Mouse (Mus musculus): ENCODE measurements at regions not wholly inside any gene's neighbourhood (a gene's known extent, or its start where the extent isn't known, plus 50 kb on each side); places are given as distances from the start of the nearest gene placed in this dataset.

DNA sequence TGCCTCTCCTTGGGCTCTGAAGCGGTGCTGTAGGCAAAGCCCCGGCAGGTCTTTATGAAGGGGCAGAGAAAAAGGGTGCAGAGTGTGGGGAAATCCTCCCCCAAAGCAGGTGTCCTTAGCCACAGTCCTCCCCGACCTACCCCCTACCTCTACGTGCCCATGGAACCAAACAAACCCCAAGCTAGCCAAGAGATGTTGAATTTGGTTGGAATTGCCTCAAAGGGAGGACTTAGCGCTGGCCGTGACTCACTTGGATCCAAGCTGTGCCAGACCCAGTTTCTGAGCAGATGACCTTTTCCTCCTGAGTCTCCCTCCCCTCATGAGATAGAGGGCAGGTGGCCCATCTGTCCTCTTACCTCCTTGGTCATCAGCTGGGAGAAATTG is 74.9 kb downstream of the E030025P04Rik start:
- WGBS = 53% methylated on average over 6 of the region's 6 CpGs
- DNase-seq (ENCODE audit: low spot score) (no peak), ATAC-seq (replicated peaks; ENCODE audit: low FRiP score, low TSS enrichment, low read depth) (no peak)
- no peak overlapping the region for H3K27ac ChIP-seq (ENCODE audit: low read depth)
- H3K4me3 ChIP-seq (ENCODE audit: low read depth, low read length) = no peak overlapping the region
- peaks cover 13% of the 10 kb centered on the region for H3K4me1 ChIP-seq (replicated peaks; ENCODE audit: control insufficient read depth, insufficient read depth, low read length)
- no peaks in the 10 kb centered on the region for H3K9me3 ChIP-seq (ENCODE audit: control insufficient read depth, low read length)
- no peaks in the 10 kb centered on the region for H3K27me3 ChIP-seq (replicated peaks; ENCODE audit: control insufficient read depth, insufficient read depth, low read length)
- no peaks in the 10 kb centered on the region for H3K36me3 ChIP-seq (ENCODE audit: control insufficient read depth, insufficient read depth, low read length)
- no peak overlapping the region for H3K9ac ChIP-seq (ENCODE audit: low read length)
- no peak overlapping the region for H3K4me2 ChIP-seq (ENCODE audit: low read length)

DNA sequence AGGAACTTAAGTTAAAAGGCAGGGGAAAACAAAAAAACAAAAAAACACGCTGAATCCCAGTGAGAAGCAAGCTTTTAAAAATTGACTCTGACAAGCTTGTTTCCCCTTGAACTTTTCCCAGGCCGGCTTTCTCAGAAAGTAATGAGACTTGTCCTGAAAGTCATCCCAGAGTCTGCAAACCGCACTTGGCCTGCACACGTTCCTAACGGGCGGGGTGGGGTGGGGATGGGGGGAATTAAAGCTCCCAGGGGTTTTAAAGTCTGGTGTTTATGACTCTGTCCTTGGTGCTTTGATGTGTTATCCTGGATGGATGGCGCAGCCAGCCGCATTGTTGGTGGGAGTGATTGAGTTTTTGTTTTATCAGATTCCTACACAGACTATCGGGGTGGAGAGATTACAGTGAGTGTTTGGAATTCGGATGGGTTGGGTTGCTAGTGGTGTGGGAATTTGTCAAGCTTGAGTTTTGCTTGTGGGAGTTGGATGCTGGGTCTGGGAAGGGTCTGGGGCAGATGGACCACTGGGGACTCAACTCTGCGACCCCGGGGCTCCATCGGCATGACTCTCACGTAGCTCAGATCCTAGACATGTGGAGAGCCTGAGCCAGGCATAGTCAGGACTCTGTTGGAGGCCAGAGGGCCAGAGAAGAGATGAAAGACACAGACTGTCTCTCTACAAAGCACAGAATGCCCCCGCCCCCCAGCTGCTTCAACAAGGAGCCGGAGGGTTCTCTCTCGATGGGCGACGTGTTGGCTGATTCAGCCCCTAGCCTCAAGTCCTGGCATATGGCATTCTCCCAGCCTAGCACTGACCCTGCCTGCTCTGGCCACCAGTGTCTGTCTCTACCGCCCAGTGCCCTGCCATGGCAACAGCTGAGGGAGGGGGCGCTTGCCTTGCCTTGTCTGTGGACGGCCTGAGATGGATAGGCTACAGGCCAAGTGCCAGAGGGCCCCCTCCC is 75.5 kb downstream of the E030025P04Rik start:
- DNase-seq (ENCODE audit: low spot score) (no peak), ATAC-seq (replicated peaks; ENCODE audit: low FRiP score, low TSS enrichment, low read depth) (peak; percentile 68)
- Histone ChIP-seq H3K27ac (ENCODE audit: low read depth) (no peak overlapping the region), H3K9me3 (ENCODE audit: control insufficient read depth, low read length) (no peaks in the 10 kb centered on the region), H3K4me2 (ENCODE audit: low read length) (0 out of 2 replicates have a peak overlapping the region, but pooled peaks have one; percentile 9), H3K9ac (ENCODE audit: low read length) (no peak overlapping the region), H3K4me3 (ENCODE audit: low read depth, low read length) (no peak overlapping the region), H3K36me3 (ENCODE audit: control insufficient read depth, insufficient read depth, low read length) (no peaks in the 10 kb centered on the region), H3K27me3 (replicated peaks; ENCODE audit: control insufficient read depth, insufficient read depth, low read length) (no peaks in the 10 kb centered on the region), H3K4me1 (replicated peaks; ENCODE audit: control insufficient read depth, insufficient read depth, low read length) (peaks cover 13% of the 10 kb centered on the region)
- WGBS = 19% methylated on average over 22 of the region's 22 CpGs

DNA sequence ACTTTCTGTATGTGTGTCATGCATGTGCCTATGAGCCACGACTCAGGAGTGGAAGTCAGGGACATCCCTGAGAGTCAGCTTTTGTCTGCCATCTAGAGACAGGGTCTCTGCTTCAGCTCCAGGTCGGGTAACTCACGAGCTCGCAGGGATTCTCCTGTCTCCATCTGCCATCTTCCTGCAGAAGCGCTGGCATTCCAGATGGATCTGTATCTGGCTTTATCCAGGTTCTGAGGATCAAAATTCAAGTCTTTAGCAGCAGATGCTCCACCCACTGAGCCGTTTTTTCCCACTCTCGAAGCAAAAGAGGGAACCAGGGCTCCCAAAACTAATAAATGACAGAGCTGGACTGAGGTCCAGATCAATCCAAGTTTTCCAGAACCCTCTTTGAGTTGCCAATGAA is 76.4 kb downstream of the E030025P04Rik start:
- no peak overlapping the region for H3K9ac ChIP-seq (ENCODE audit: low read length)
- H3K27ac ChIP-seq (ENCODE audit: low read depth) = no peak overlapping the region
- no peak overlapping the region for H3K4me2 ChIP-seq (ENCODE audit: low read length)
- H3K36me3 ChIP-seq (ENCODE audit: control insufficient read depth, insufficient read depth, low read length) = no peaks in the 10 kb centered on the region
- H3K4me3 ChIP-seq (ENCODE audit: low read depth, low read length) = no peak overlapping the region
- ATAC-seq (replicated peaks; ENCODE audit: low FRiP score, low TSS enrichment, low read depth) = no peak
- no peaks in the 10 kb centered on the region for H3K9me3 ChIP-seq (ENCODE audit: control insufficient read depth, low read length)
- 55% methylated on average over 7 of the region's 7 CpGs for WGBS
- DNase-seq (ENCODE audit: low spot score) = no peak
- H3K4me1 ChIP-seq (replicated peaks; ENCODE audit: control insufficient read depth, insufficient read depth, low read length) = peaks cover 13% of the 10 kb centered on the region
- no peaks in the 10 kb centered on the region for H3K27me3 ChIP-seq (replicated peaks; ENCODE audit: control insufficient read depth, insufficient read depth, low read length)

DNA sequence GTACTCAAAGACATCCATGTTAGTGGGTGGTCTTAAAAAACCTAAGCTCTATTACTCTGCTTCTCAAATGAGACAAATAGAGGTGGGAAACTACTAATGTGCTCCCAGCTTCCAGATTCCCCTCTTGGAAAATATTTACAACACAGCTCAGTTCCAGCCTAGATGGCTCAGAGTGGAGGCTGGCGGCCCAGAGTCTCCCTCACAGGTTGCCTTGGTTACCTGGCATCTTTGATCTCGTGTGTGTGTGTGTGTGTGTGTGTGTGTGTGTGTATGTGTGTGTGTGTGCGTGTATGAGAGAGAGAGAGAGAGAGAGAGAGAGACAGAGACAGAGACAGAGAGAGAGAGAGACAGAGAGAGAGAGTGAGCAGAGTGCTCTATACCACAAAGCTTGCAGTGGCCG is 82.2 kb downstream of the E030025P04Rik start:
- H3K27me3 ChIP-seq (replicated peaks; ENCODE audit: control insufficient read depth, insufficient read depth, low read length) = no peaks in the 10 kb centered on the region
- H3K9ac ChIP-seq (ENCODE audit: low read length) = no peak overlapping the region
- H3K36me3 ChIP-seq (ENCODE audit: control insufficient read depth, insufficient read depth, low read length) = no peaks in the 10 kb centered on the region
- no peak overlapping the region for H3K4me3 ChIP-seq (ENCODE audit: low read depth, low read length)
- DNase-seq (ENCODE audit: low spot score) (no peak), ATAC-seq (replicated peaks; ENCODE audit: low FRiP score, low TSS enrichment, low read depth) (no peak)
- H3K4me2 ChIP-seq (ENCODE audit: low read length) = no peak overlapping the region
- 0 out of 2 replicates have a peak, but pooled peaks cover 1% of the 10 kb centered on the region for H3K9me3 ChIP-seq (ENCODE audit: control insufficient read depth, low read length)
- WGBS = 55% methylated on average over 4 of the region's 4 CpGs
- H3K4me1 ChIP-seq (replicated peaks; ENCODE audit: control insufficient read depth, insufficient read depth, low read length) = no peaks in the 10 kb centered on the region
- no peak overlapping the region for H3K27ac ChIP-seq (ENCODE audit: low read depth)

DNA sequence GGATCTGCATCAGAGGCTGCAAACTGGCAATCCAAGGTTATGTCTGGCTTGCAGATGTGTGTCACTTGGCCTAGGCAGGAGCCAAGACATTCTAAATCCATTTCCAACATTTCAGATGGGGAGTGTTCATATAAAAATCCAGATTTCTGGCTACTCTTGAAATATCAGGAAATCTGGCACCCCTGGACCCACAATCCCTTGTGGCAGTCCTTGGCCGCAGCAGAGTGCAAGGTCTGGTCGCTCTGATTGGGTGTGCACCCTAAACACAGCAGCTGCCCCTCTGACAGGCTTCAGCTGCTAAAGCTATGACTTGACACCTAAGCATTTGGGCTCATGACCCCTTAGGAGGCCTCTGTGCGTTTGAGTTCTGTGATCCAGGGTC is 83.7 kb downstream of the E030025P04Rik start:
- H3K27me3 ChIP-seq (replicated peaks; ENCODE audit: control insufficient read depth, insufficient read depth, low read length) = no peaks in the 10 kb centered on the region
- no peak overlapping the region for H3K4me2 ChIP-seq (ENCODE audit: low read length)
- no peaks in the 10 kb centered on the region for H3K4me1 ChIP-seq (replicated peaks; ENCODE audit: control insufficient read depth, insufficient read depth, low read length)
- H3K9me3 ChIP-seq (ENCODE audit: control insufficient read depth, low read length) = 0 out of 2 replicates have a peak, but pooled peaks cover 4% of the 10 kb centered on the region
- DNase-seq (ENCODE audit: low spot score) = no peak
- no peak overlapping the region for H3K27ac ChIP-seq (ENCODE audit: low read depth)
- no peaks in the 10 kb centered on the region for H3K36me3 ChIP-seq (ENCODE audit: control insufficient read depth, insufficient read depth, low read length)
- H3K9ac ChIP-seq (ENCODE audit: low read length) = no peak overlapping the region
- no peak for ATAC-seq (replicated peaks; ENCODE audit: low FRiP score, low TSS enrichment, low read depth)
- no peak overlapping the region for H3K4me3 ChIP-seq (ENCODE audit: low read depth, low read length)
- 71% methylated on average over 3 of the region's 3 CpGs for WGBS

DNA sequence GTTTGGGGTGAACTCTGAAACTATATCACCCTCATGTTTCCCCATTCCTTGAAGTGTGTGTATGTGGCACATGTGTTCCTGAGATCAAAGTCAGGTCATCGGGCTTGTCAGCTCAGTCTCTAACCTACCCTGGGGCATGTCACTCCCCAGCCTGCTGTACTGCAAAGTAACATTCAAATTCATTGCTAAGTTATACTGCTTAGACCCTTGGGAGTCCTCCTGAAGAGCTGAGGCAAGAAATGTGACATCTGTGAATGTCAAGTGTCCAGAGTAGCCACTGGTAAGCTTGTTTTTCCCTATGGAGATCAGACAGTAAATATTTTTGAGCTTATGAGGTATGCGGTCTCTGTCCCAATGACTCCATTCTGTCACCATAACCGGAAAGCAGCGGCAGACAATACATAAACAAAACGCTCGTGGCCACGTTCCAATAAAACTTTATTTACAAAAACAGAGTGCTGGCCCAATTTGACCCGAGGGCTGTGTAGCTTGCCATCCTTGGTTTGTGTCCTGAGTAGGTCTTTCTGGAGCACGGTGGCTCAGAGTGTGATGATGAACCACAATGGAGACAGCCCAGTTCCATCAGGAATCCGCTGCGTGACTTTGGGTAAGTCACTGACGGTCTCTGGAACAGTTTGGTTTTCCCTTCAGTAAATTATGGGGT is 84.2 kb downstream of the E030025P04Rik start:
- Histone ChIP-seq H3K9ac (ENCODE audit: low read length) (no peak overlapping the region), H3K9me3 (ENCODE audit: control insufficient read depth, low read length) (0 out of 2 replicates have a peak, but pooled peaks cover 4% of the 10 kb centered on the region), H3K36me3 (ENCODE audit: control insufficient read depth, insufficient read depth, low read length) (no peaks in the 10 kb centered on the region), H3K4me1 (replicated peaks; ENCODE audit: control insufficient read depth, insufficient read depth, low read length) (no peaks in the 10 kb centered on the region), H3K4me2 (ENCODE audit: low read length) (no peak overlapping the region), H3K27me3 (replicated peaks; ENCODE audit: control insufficient read depth, insufficient read depth, low read length) (no peaks in the 10 kb centered on the region), H3K27ac (ENCODE audit: low read depth) (no peak overlapping the region), H3K4me3 (ENCODE audit: low read depth, low read length) (no peak overlapping the region)
- WGBS = 74% methylated on average over 12 of the region's 12 CpGs
- DNase-seq (ENCODE audit: low spot score) (no peak), ATAC-seq (replicated peaks; ENCODE audit: low FRiP score, low TSS enrichment, low read depth) (no peak)

DNA sequence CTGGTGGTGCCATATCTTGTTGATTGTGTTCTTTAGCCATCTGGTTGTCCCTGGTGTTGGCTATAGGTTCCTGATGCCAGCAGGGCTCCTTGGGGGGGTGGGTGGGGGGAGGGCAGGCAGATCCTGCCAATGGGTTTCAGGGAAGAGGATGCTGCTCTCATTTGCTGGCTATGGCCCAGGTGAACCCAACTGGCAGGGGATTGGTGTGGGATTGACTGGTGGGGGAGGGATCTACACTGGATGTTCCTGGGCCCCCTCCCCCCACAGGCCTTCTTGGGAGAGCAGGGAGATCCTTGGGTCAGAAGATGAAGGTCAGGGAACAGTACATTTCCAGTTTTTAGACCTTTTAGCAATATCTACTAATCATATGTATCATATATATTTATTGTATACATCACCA is 86.1 kb downstream of the E030025P04Rik start:
- no peak overlapping the region for H3K4me3 ChIP-seq (ENCODE audit: low read depth, low read length)
- no peaks in the 10 kb centered on the region for H3K27me3 ChIP-seq (replicated peaks; ENCODE audit: control insufficient read depth, insufficient read depth, low read length)
- H3K9ac ChIP-seq (ENCODE audit: low read length) = no peak overlapping the region
- H3K9me3 ChIP-seq (ENCODE audit: control insufficient read depth, low read length) = 0 out of 2 replicates have a peak, but pooled peaks cover 4% of the 10 kb centered on the region
- no peak overlapping the region for H3K27ac ChIP-seq (ENCODE audit: low read depth)
- ATAC-seq (replicated peaks; ENCODE audit: low FRiP score, low TSS enrichment, low read depth) = no peak
- H3K4me1 ChIP-seq (replicated peaks; ENCODE audit: control insufficient read depth, insufficient read depth, low read length) = no peaks in the 10 kb centered on the region
- no peaks in the 10 kb centered on the region for H3K36me3 ChIP-seq (ENCODE audit: control insufficient read depth, insufficient read depth, low read length)
- DNase-seq (ENCODE audit: low spot score) = no peak
- H3K4me2 ChIP-seq (ENCODE audit: low read length) = no peak overlapping the region

DNA sequence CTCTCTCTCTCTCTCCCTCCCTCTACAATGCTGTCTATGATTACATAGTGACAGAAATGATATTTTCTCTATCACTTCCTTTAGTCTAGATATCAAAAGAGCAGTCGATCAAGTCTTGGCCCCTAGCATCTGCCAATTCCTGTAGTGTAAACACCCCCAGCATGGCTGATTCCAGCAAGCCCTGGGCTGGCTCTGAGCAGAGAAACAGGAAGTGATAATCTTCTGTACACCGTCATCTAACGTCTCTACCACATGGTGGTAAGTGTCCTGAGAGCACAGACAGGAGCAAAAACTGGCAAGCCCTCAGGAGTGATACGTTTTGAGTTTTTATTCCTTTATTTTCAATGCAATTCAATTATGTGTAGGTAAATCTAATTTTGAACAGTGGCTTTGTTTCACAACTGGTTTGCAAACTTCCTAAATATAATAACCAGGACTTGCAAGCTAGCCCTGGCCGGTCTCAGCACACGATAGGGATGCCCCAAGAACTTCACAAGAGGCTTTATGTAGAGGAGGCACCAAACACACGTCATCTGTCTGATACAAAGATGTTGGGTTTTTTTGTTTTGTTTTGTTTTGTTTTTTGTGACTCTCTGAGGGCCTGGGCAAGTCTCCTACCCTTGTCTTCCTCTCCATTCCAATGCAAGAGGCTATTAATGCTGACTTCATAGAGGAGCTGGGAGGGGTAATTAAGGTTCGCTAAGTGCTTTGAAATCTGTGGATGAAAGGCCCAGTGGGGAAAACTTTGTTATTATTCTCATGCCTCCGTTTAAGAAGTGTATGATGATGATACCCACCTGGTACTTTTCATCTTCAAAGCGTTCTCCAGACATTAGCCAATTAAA is 95.7 kb downstream of the E030025P04Rik start:
- H3K4me1 ChIP-seq (replicated peaks; ENCODE audit: control insufficient read depth, insufficient read depth, low read length) = no peaks in the 10 kb centered on the region
- peak; percentile 21 for DNase-seq (ENCODE audit: low spot score)
- no peaks in the 10 kb centered on the region for H3K36me3 ChIP-seq (ENCODE audit: control insufficient read depth, insufficient read depth, low read length)
- no peak for ATAC-seq (replicated peaks; ENCODE audit: low FRiP score, low TSS enrichment, low read depth)
- 60% methylated on average over 10 of the region's 10 CpGs for WGBS
- H3K9ac ChIP-seq (ENCODE audit: low read length) = no peak overlapping the region
- H3K27me3 ChIP-seq (replicated peaks; ENCODE audit: control insufficient read depth, insufficient read depth, low read length) = no peaks in the 10 kb centered on the region
- no peak overlapping the region for H3K4me3 ChIP-seq (ENCODE audit: low read depth, low read length)
- no peak overlapping the region for H3K27ac ChIP-seq (ENCODE audit: low read depth)
- H3K9me3 ChIP-seq (ENCODE audit: control insufficient read depth, low read length) = no peaks in the 10 kb centered on the region
- H3K4me2 ChIP-seq (ENCODE audit: low read length) = no peak overlapping the region

Measured in intestine, embryonic 14.5 days (tissue).